Mouse (Mus musculus): Measurements from ENCODE around the gene Ltbp1.

GRCm38 (mm10) chr17:75332289-75332688, 326.9 kb downstream of the Ltbp1 start:
- TF ChIP-seq CTCF (IDR thresholded peaks at IDR 0.05; ENCODE audit: control insufficient read depth, insufficient read depth, low read length) (no peak), POLR2A (IDR thresholded peaks at IDR 0.05; ENCODE audit: borderline replicate concordance, control insufficient read depth, low read depth, low read length) (no peak)
